Mouse (Mus musculus): ENCODE data around the gene Col4a3bp.

GRCm38 (mm10) chr13:96579979-96580378 is 37.6 kb downstream of the Col4a3bp start:
- TF ChIP-seq CTCF (IDR thresholded peaks at IDR 0.05; ENCODE audit: low read depth, low read length): no peak
- no peak for TF ChIP-seq GATA1 (IDR thresholded peaks at IDR 0.05; ENCODE audit: borderline replicate concordance, low read length)
- TF ChIP-seq TAL1 (conservative IDR thresholded peaks at IDR 0.05; ENCODE audit: low read depth, low read length): no peak
